Mouse (Mus musculus) left cerebral cortex, adult 2 months (tissue): ENCODE data around the gene 3110009E18Rik. TPM values are rescaled to one million over a fixed set of nuclear protein-coding genes. Genes with fewer than 3 reads are reported as not detected.

Experiments used
- DNase-seq, 2 experiments: peaks; one replicate each; pipeline ENCODE4 v3.0.0; 2021 to 2022; ENCODE audit warnings: low spot score in 2 of 2, mixed read lengths in 1 of 2; ENCODE audit errors: extremely low spot score in 1 of 2
- H3K27ac ChIP-seq: fragments of 200-600 bp; 2 replicates; pipeline ENCODE4 v1.8.1; 2022
- H3K4me3 ChIP-seq: fragments of 200-600 bp; 2 replicates; pipeline ENCODE4 v1.8.1; 2022
- CTCF ChIP-seq: fragments of 200-600 bp; IDR thresholded peaks from 2 replicates; pipeline ENCODE4 v1.8.1; 2022; ENCODE audit warnings: antibody characterized with exemption, mild to moderate bottlenecking, moderate library complexity
- intact Hi-C: fragments of 180-260 bp; cut with DNase I; formaldehyde crosslinking; loops from one replicate; pipeline ENCODE4 v1.15.1; 2025
- total RNA-seq, 2 experiments: library from RNA; stranded (reverse); gene quantifications; 2 replicates each; pipeline ENCODE4 v1.2.3; 2021

3110009E18Rik gene
- total RNA-seq, 2 experiments from 2014 or later: 6.3 to 6.8 TPM

DNA sequence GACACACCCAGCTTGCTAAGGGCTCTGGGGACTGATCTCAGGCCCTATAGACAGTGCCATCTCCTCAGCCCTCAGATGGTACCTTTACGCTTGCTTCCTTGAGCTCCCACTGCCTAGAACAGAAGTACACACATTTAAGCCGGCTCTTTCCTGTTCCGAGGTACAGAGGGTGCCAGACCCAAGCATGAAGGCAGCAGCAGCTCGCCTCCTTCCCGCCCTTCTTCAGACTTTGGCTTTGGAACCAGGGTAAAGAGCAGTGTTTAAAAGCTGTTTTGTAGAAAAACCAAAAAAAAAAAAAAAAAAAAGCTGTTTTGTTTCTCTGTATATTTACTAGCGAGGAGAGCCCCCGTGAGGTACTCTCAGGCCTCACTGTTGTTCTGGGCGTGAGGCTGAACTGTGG lies 9.2 kb upstream of the 3110009E18Rik start:
- Histone ChIP-seq H3K4me3 (no peak overlapping the region), H3K27ac (no peak overlapping the region)
- intact Hi-C loops: no loop called here
- no peak for DNase-seq
- TF ChIP-seq CTCF: no peak

DNA sequence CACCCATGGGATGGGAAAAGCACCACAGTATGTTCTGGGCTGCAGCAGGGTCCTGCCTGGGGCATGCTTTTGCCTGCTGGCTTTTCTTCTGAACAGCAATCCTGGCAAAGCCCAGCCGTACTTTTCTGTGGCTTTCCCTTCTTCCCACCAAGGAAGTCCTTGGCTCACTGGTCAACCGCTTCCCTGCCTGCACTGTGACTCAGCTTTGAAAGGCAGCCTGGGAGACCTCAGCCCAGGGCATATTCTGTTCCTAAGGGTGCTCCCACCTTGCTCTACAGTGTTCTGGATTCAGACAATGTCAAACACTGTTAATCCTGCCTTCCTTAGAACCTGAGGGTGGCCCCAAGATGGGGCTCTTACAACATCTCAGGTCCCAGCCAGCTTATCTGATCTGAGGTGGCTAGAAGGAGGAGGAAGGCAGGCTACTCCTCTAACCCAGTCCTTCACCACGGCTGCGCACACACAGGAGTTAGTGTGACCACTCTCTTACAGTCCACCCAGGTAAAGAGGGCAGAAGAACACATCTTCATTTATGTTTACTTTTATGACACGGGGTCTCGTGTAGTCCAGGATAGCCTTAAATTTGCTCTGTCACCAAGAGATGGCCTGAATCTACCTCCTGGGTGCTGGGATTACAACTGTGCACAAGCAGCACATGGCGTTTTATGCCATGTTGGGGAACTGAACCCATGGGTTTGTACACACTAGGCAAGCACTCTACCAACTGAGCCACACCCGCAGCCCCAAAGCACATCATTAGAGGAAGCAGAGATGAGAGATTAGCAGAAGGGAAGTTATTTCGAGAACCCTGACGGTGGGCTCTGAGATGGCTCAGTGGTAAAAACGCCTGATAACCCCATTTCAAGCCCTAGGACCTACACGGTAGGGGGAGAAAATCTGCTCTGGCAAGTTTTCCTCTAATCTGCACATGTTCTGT lies 8.5 kb upstream of the 3110009E18Rik start:
- intact Hi-C loops: no loop called here
- TF ChIP-seq CTCF: no peak
- Histone ChIP-seq H3K4me3 (no peak overlapping the region), H3K27ac (no peak overlapping the region)
- no peak for DNase-seq

- no peak overlapping the region for H3K4me3 ChIP-seq
- intact Hi-C loops: no loop called here
- peak; percentile 55 to 74 for DNase-seq
- TF ChIP-seq CTCF: no peak
- H3K27ac ChIP-seq: peak overlapping the region; percentile 73
These were observed 5.3 kb upstream of the 3110009E18Rik start for GRCm38 (mm10) chr1:120115671-120116081.

DNA sequence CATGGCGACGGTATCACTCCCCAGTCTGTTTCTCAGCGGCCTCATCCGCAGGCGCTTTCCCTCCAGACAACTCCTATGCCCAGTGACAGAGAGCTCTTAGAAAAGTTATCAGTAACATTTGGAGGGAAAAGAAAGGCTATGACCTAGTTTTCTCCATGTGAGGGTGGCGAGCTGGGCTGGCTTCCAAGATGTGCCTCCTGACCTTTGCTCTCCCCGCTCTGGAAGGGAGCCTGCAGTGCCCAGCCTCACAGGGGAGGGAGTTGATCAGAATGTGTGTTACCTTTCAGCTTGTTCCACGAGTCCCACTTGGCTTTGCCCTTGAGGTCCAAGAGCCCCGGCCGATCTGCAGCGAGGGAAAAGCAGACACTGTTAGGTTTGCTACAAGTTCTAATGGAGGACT lies 4.9 kb upstream of the 3110009E18Rik start:
- no peak for DNase-seq

GRCm38 (mm10) chr1:120118854-120119253 lies 2.1 kb upstream of the 3110009E18Rik start:
- intact Hi-C loops: no loop called here

More for the DNA sequence above, 4.9 kb upstream of the 3110009E18Rik start:
- Histone ChIP-seq H3K4me3 (no peak overlapping the region), H3K27ac (peak overlapping the region; percentile 70)
- intact Hi-C loops: no loop called here
- TF ChIP-seq CTCF: no peak

DNA sequence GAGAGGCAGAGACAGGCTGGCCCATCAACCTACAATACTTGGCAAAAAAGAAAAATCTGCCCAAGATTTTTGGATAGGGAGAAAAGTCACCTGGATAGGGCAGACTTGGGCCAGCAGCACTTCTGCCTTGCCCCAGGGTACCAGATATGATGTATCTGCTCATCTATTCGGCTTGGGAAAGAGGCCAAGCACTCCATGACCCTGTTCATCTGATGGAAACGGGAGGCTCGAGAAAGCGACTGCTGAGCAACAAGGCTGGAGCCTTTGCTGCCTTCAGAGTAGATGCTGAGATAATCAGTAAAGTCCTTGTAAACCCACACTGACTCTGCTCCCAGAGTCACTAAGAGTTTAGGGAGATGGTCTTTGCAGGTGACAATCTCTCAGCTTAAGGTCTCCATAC lies 1.6 kb upstream of the 3110009E18Rik start:
- no peak for DNase-seq
- peak overlapping the region; percentile 93 for H3K27ac ChIP-seq
- no peak for TF ChIP-seq CTCF
- peak overlapping the region; percentile 88 for H3K4me3 ChIP-seq
- intact Hi-C loops: no loop called here

More at GRCm38 (mm10) chr1:120118854-120119253, 2.1 kb upstream of the 3110009E18Rik start:
- H3K27ac ChIP-seq: peak overlapping the region; percentile 93
- DNase-seq: no peak
- peak overlapping the region; percentile 88 for H3K4me3 ChIP-seq
- no peak for TF ChIP-seq CTCF

DNA sequence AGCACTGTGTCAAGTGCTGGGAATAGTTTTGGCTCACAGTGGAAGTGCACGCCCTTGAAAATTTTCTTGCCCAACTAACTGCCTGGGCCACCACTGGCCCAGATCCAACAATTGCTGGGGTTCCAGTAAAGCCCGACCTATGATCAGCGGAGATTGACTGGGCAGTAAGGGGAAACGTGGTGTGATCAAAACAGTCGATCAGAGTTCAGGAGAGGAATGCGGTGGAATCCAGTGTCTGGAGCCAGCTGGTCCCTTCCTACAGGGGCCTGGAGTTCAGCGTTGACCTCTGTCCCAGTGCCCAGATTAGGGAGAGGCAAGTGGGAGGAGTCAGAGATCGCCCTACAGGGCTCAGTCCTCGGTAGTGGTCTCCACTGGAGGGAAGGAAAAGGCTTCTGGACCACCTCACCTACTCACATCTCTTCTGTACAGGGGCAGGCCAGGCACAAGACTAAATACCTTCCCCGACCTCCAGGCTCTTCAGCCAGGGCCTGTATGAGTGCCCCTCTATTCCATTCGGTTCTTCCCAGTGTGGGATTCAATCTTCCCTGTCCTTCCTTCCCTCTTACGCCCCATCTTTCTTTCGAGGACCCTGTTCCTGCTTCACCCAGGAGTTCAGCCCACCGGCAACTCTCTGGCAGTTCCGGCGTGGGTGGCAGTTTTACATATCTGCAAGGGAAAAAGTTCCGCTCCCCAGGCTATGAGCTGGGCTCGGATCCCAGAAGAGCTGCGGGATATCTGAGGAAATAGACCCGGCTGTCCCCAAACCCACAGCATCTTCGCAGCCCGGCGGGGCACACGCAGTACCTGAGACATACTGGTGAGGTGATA lies 632 bp upstream of the 3110009E18Rik start:
- Histone ChIP-seq H3K27ac (peak overlapping the region; percentile 93), H3K4me3 (peak overlapping the region; percentile 88)
- DNase-seq: peak in 1 of 2 experiments; percentile 39
- intact Hi-C loops: loop anchor here (2.0 kb wide), 1 partner anchor 16 kb away; no protein-coding TSS in a partner anchor
- TF ChIP-seq CTCF: no peak

DNA sequence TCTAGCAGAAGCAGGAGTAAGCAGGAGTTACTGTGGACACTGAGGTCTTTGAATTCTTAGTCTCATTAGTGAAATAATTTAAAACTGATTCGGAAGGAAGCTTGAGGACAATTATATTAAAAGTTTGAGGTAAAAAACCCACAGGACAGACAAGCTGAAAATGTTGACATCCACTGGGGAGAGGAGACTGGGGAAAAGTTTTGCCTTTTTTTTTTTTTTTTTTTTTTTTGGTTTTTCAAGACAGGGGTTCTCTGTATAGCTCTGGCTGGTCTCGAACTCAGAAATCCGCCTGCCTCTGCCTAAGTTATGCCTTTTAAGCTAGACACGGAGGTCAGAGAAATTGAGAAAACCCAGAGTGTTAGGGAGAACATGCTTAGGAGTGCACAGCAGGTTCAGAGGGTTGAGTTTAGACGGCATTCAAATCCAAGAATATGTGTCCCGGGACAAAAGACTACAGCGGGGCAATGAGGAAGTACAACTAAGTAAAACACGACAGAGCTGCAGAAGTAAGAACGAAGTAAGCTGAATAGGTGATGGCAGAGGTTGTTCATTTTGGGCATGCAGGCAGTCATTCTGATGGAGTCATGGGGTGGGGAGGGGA lies 1.0 kb downstream of the 3110009E18Rik start:
- H3K4me3 ChIP-seq: peak overlapping the region; percentile 88
- DNase-seq: no peak
- H3K27ac ChIP-seq: peak overlapping the region; percentile 93
- intact Hi-C loops: loop anchor here (2.0 kb wide), 1 partner anchor 15 kb away; no protein-coding TSS in a partner anchor
- no peak for TF ChIP-seq CTCF

GRCm38 (mm10) chr1:120122634-120123383 lies 1.8 kb downstream of the 3110009E18Rik start:
- TF ChIP-seq CTCF: no peak

GRCm38 (mm10) chr1:120124839-120125238 lies 3.9 kb downstream of the 3110009E18Rik start:
- intact Hi-C loops: no loop called here
- Histone ChIP-seq H3K4me3 (no peak overlapping the region), H3K27ac (no peak overlapping the region)
- TF ChIP-seq CTCF: no peak
- no peak for DNase-seq

More at GRCm38 (mm10) chr1:120122634-120123383, 1.8 kb downstream of the 3110009E18Rik start:
- intact Hi-C loops: no loop called here
- DNase-seq: no peak
- H3K27ac ChIP-seq: no peak overlapping the region
- H3K4me3 ChIP-seq: no peak overlapping the region

DNA sequence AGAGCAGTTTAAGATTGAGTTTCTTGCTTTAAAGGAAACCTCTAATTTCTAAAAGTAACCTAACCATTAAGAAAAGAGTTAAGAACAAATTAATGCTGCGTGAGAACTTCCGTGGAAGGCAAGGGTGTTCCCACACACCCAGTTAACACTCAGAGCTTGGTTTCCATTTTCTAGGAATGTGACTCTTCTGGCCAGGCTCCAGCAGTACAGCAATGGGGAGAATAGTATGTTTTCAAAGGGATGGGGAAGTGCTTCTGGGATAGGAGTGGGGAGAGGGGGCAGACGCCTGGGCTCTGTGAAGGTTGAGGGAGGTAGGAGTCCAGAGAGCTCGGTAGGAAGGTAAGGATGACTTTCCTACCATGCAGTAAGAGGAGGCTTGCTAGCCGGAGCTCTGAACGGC lies 4.5 kb downstream of the 3110009E18Rik start:
- TF ChIP-seq CTCF: no peak
- no peak overlapping the region for H3K27ac ChIP-seq
- intact Hi-C loops: no loop called here

More for the DNA sequence above, 4.5 kb downstream of the 3110009E18Rik start:
- no peak for DNase-seq
- no peak overlapping the region for H3K4me3 ChIP-seq
